Mouse (Mus musculus): ENCODE measurements around the gene Pofut1. TPM values are rescaled to one million over a fixed set of nuclear protein-coding genes. Genes with fewer than 3 reads are reported as not detected.

The Pofut1 gene
- polyA plus RNA-seq, 1 experiment: 11.8 TPM

GRCm38 (mm10) chr2:153267331-153267730 is 26.0 kb downstream of the Pofut1 start:
- TF ChIP-seq GATA1 (IDR thresholded peaks at IDR 0.05; ENCODE audit: low read length): no peak

GRCm38 (mm10) chr2:153274919-153275247 is 33.5 kb downstream of the Pofut1 start:
- no peak for TF ChIP-seq GATA1 (IDR thresholded peaks at IDR 0.05; ENCODE audit: low read length)

GRCm38 (mm10) chr2:153276440-153276839 is 35.1 kb downstream of the Pofut1 start:
- TF ChIP-seq GATA1 (IDR thresholded peaks at IDR 0.05; ENCODE audit: low read length): no peak

- TF ChIP-seq GATA1 (IDR thresholded peaks at IDR 0.05; ENCODE audit: low read length): no peak
Observed at GRCm38 (mm10) chr2:153278357-153278756, 37.0 kb downstream of the Pofut1 start.

- TF ChIP-seq GATA1 (IDR thresholded peaks at IDR 0.05; ENCODE audit: low read length): no peak
Observed at GRCm38 (mm10) chr2:153283919-153284318, 42.6 kb downstream of the Pofut1 start.

- TF ChIP-seq GATA1 (IDR thresholded peaks at IDR 0.05; ENCODE audit: low read length): no peak
Observed at GRCm38 (mm10) chr2:153286524-153286923, 45.2 kb downstream of the Pofut1 start.

- TF ChIP-seq GATA1 (IDR thresholded peaks at IDR 0.05; ENCODE audit: low read length): no peak
Observed at GRCm38 (mm10) chr2:153287835-153288234, 46.5 kb downstream of the Pofut1 start.

GRCm38 (mm10) chr2:153290938-153291928 is 49.9 kb downstream of the Pofut1 start, which contains the start of gene Kif3b:
Gene Kif3b (plus strand): TSS chr2:153291413.
- no peak for TF ChIP-seq GATA1 (IDR thresholded peaks at IDR 0.05; ENCODE audit: low read length)

GRCm38 (mm10) chr2:153292305-153292861 is 51.0 kb downstream of the Pofut1 start:
- TF ChIP-seq GATA1 (IDR thresholded peaks at IDR 0.05; ENCODE audit: low read length): no peak

- TF ChIP-seq GATA1 (IDR thresholded peaks at IDR 0.05; ENCODE audit: low read length): no peak
Observed at GRCm38 (mm10) chr2:153295196-153295595, 53.9 kb downstream of the Pofut1 start.

GRCm38 (mm10) chr2:153297771-153298170 is 56.4 kb downstream of the Pofut1 start:
- TF ChIP-seq GATA1 (IDR thresholded peaks at IDR 0.05; ENCODE audit: low read length): no peak

- no peak for TF ChIP-seq GATA1 (IDR thresholded peaks at IDR 0.05; ENCODE audit: low read length)
Observed at GRCm38 (mm10) chr2:153298460-153298859, 57.1 kb downstream of the Pofut1 start.

- no peak for TF ChIP-seq GATA1 (IDR thresholded peaks at IDR 0.05; ENCODE audit: low read length)
Observed at GRCm38 (mm10) chr2:153298863-153299262, 57.5 kb downstream of the Pofut1 start.

GRCm38 (mm10) chr2:153301123-153301522 is 59.8 kb downstream of the Pofut1 start:
- no peak for TF ChIP-seq GATA1 (IDR thresholded peaks at IDR 0.05; ENCODE audit: low read length)

- no peak for TF ChIP-seq GATA1 (IDR thresholded peaks at IDR 0.05; ENCODE audit: low read length)
Observed at GRCm38 (mm10) chr2:153305240-153305639, 63.9 kb downstream of the Pofut1 start.

- no peak for TF ChIP-seq GATA1 (IDR thresholded peaks at IDR 0.05; ENCODE audit: low read length)
Observed at GRCm38 (mm10) chr2:153308586-153308985, 67.3 kb downstream of the Pofut1 start.

- no peak for TF ChIP-seq GATA1 (IDR thresholded peaks at IDR 0.05; ENCODE audit: low read length)
Observed at GRCm38 (mm10) chr2:153309106-153309505, 67.8 kb downstream of the Pofut1 start.

All from G1E-ER4 (cell line).